Mouse (Mus musculus): ENCODE results near the gene Bsdc1. TPM values are rescaled to one million over a fixed set of nuclear protein-coding genes. Genes with fewer than 3 reads are reported as not detected.
A peak's percentile ranks its signal among the peaks of the same experiment; 100 is the strongest.
"Not testable (repeated sequence)": the region's sequence is repeated elsewhere in the genome, so short reads cannot be mapped to it uniquely, and the experiment has no call there.

Gene Bsdc1
- polyA plus RNA-seq, 1 experiment from 2014 or later, result 25.6 TPM

DNA sequence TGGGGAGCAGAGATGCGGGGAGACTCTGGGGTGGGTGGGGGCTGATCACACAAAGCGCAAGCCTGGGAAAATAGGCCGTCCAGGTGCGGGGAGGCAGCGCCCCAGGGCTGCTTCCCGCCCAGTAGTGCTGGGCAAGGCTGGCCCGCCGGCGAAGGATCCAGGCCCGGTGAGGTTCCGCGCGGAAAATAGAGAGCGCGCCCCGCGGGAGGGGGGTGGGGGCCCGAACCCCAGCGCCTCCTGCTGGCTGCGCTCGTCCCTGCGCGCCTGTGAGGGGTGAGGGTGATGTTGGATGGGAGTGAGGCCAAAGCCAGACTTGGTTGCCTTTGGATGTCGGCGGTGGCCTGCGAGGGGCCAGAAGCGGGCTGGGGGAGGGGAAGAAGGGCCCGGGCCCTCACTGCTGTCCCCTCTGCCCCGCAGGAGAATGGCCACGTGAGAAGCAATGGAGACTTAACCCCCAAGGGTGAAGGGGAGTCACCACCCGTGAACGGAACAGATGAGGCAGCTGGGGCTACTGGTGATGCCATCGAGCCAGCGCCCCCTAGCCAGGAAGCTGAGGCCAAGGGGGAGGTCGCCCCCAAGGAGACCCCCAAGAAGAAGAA is 53.0 kb downstream of the Bsdc1 start:
- Histone ChIP-seq H3K9me3 (replicated peaks) (no peaks in the 10 kb centered on the region), H3K27me3 (replicated peaks) (no peaks in the 10 kb centered on the region), H3K4me3 (peak overlapping the region; percentile 81), H3K4me2 (peak overlapping the region; percentile 83), H3K4me1 (replicated peaks) (peaks cover 34% of the 10 kb centered on the region), H3K36me3 (peaks cover 38% of the 10 kb centered on the region), H3K9ac (peak overlapping the region; percentile 99), H3K27ac (ENCODE audit: poor library complexity, severe bottlenecking) (peak overlapping the region; percentile 92)
- peak; percentile 57 for ATAC-seq (ENCODE audit: insufficient number of reproducible peaks, low FRiP score)
- WGBS, result 0% methylated on average over 35 of the region's 35 CpGs

DNA sequence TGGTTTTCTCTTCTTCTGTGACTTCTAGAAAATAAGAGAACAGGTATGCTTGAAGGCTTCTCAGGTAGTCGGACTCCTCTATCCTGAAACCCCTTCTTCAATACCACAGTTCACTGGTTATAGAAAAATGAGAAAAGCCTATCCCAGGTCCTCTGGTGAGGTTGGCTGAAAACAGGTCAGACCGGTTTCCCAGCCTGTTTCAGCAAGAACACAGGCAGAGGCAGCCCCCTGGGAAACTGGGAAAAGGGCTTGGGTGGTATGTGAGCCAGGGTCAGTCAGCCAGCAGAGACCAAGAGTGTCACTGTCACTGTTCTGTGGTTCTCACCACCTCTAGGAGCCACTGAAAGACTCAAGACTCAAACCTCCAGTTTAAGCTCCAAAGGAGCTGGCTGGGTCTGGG is 55.5 kb downstream of the Bsdc1 start:
- no peak overlapping the region for H3K4me2 ChIP-seq

DNA sequence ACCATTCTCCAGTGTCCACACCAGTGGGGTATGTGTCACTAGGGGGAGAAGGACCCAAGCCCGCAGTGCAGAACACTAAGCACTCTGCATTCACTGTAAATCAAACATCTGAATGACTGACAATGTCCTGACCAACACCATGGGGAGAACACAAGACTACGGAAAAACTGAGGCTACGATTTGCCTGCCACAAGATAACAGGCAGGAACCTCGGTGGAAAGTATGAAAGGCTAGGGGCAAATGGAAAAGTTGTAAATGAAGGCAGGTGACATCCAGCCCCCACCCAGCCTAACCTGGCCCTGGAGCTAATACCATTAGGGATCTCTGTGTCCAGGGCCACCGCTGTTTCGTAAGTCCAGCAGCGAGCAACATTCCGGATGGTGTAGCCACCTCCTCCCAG is 57.1 kb downstream of the Bsdc1 start:
- Histone ChIP-seq H3K9me3 (replicated peaks) (no peaks in the 10 kb centered on the region), H3K4me1 (replicated peaks) (peaks cover 14% of the 10 kb centered on the region), H3K27ac (ENCODE audit: poor library complexity, severe bottlenecking) (no peak overlapping the region), H3K4me3 (no peak overlapping the region), H3K27me3 (replicated peaks) (no peaks in the 10 kb centered on the region), H3K36me3 (peaks cover 78% of the 10 kb centered on the region), H3K9ac (no peak overlapping the region), H3K4me2 (no peak overlapping the region)
- ATAC-seq (ENCODE audit: insufficient number of reproducible peaks, low FRiP score), result no peak
- WGBS, result 78% methylated on average over 8 of the region's 8 CpGs

More for the DNA sequence above, 55.5 kb downstream of the Bsdc1 start:
- 49% methylated on average over 2 of the region's 2 CpGs for WGBS
- ATAC-seq (ENCODE audit: insufficient number of reproducible peaks, low FRiP score), result no peak
- Histone ChIP-seq H3K9ac (no peak overlapping the region), H3K36me3 (peaks cover 62% of the 10 kb centered on the region), H3K27ac (ENCODE audit: poor library complexity, severe bottlenecking) (no peak overlapping the region), H3K9me3 (replicated peaks) (no peaks in the 10 kb centered on the region), H3K4me1 (replicated peaks) (peaks cover 25% of the 10 kb centered on the region), H3K4me3 (no peak overlapping the region), H3K27me3 (replicated peaks) (no peaks in the 10 kb centered on the region)

DNA sequence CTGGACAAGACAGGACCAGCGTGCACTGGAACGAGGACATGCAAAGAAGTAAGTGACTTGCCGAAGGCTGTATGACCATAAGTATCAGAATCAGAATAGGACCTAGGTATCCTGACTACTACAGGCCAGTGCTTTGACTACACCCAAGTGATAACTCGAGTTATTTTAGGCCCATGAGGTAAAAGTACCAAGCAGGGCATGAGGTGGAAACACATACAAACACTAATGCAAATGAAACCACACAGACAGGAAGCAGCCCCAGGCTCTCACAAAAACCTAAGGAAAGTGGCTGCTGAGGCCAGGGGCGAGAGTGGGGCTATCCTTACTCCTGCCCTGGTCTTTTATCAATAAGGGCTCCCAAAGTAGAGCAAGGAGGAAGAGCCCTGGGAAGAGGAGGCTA is 64.0 kb downstream of the Bsdc1 start:
- peaks cover 90% of the 10 kb centered on the region for H3K36me3 ChIP-seq
- no peak overlapping the region for H3K4me2 ChIP-seq
- H3K27me3 ChIP-seq (replicated peaks), result no peaks in the 10 kb centered on the region
- no peak overlapping the region for H3K4me3 ChIP-seq
- peak overlapping the region; percentile 44 for H3K27ac ChIP-seq (ENCODE audit: poor library complexity, severe bottlenecking)
- ATAC-seq (ENCODE audit: insufficient number of reproducible peaks, low FRiP score), result no peak
- WGBS, result 82% methylated on average over 5 of the region's 5 CpGs
- H3K4me1 ChIP-seq (replicated peaks), result peaks cover 7% of the 10 kb centered on the region
- H3K9ac ChIP-seq, result no peak overlapping the region
- no peaks in the 10 kb centered on the region for H3K9me3 ChIP-seq (replicated peaks)

DNA sequence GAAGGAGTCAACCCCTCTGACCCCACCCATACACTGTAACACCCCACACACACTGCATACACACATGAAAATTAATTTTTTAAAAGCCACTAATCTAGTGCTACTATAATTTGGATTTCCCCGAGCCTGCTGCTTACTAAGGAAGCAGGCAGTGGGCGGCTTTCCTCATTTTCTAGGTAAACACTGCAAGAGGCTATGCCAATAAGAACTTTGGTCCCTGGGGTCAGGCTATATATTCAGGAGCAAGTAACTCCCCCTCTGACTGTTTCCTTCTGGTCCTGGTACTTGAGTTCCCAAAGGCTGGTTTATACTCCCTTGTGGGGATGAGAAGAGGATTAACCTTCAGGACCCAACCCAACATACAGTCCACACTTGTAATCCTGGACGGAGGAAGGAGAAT is 64.5 kb downstream of the Bsdc1 start:
- Histone ChIP-seq H3K4me3 (no peak overlapping the region), H3K27ac (ENCODE audit: poor library complexity, severe bottlenecking) (peak overlapping the region; percentile 44; the same call in 1 of the 2 replicates)
- 96% methylated on average over 3 of the region's 3 CpGs for WGBS

DNA sequence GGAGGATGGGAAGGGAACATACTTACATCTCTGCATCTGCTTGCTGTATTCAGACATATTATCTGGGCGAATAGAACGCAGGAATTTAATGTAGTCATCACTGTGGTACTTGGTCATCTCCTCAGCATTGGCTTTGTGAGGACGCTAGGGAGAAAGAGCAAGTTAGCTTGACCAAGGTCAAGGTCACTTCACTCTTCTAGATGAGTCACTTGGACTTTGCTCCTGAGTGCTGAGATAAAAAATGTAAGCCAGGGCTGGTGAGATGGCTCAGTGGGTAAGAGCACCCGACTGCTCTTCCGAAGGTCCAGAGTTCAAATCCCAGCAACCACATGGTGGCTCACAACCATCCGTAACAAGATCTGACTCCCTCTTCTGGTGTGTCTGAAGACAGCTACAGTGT is 67.5 kb downstream of the Bsdc1 start:
- WGBS, result 89% methylated on average over 6 of the region's 6 CpGs
- not testable (repeated sequence) for ATAC-seq (ENCODE audit: insufficient number of reproducible peaks, low FRiP score); H3K4me2 ChIP-seq; H3K27me3 ChIP-seq (replicated peaks); H3K9ac ChIP-seq; H3K9me3 ChIP-seq (replicated peaks); H3K4me3 ChIP-seq; H3K27ac ChIP-seq (ENCODE audit: poor library complexity, severe bottlenecking); H3K4me1 ChIP-seq (replicated peaks)
- H3K36me3 ChIP-seq, result peaks cover 88% of the 10 kb centered on the region

More for the DNA sequence above, 64.5 kb downstream of the Bsdc1 start:
- Histone ChIP-seq H3K36me3 (peaks cover 91% of the 10 kb centered on the region), H3K9me3 (replicated peaks) (no peaks in the 10 kb centered on the region), H3K9ac (no peak overlapping the region), H3K4me2 (no peak overlapping the region), H3K4me1 (replicated peaks) (peaks cover 7% of the 10 kb centered on the region), H3K27me3 (replicated peaks) (no peaks in the 10 kb centered on the region)
- no peak for ATAC-seq (ENCODE audit: insufficient number of reproducible peaks, low FRiP score)

Other genes with a start within 250 kb of the Bsdc1 start
- 1.2 and 1.6 TPM in 2 replicates for gene C77080, start 200.2 kb upstream of the Bsdc1 start, polyA plus RNA-seq (2016; fragmentation: Nextera tagmentation; extraction: Ambion mirVana)
- 1.1 and 1.3 TPM in 2 replicates for gene Sync, start 174.0 kb upstream of the Bsdc1 start, polyA plus RNA-seq (2016; fragmentation: Nextera tagmentation; extraction: Ambion mirVana)
- gene Rbbp4, start 126.2 kb upstream of the Bsdc1 start, polyA plus RNA-seq (2016; fragmentation: Nextera tagmentation; extraction: Ambion mirVana), result 342 TPM in 2 replicates
- 46.7 and 51.1 TPM in 2 replicates for gene Zbtb8os, start 125.9 kb upstream of the Bsdc1 start, polyA plus RNA-seq (2016; fragmentation: Nextera tagmentation; extraction: Ambion mirVana)
- 11.1 and 11.8 TPM in 2 replicates for gene Zbtb8a, start 83.5 kb upstream of the Bsdc1 start, polyA plus RNA-seq (2016; fragmentation: Nextera tagmentation; extraction: Ambion mirVana)
- gene Zbtb8b, start 20.7 kb upstream of the Bsdc1 start, polyA plus RNA-seq (2016; fragmentation: Nextera tagmentation; extraction: Ambion mirVana), result 5.7 and 5.9 TPM in 2 replicates
- gene Tssk3, start 29.4 kb downstream of the Bsdc1 start, polyA plus RNA-seq (2016; fragmentation: Nextera tagmentation; extraction: Ambion mirVana), result not detected in 2 replicates
- gene Fam229a, start 29.6 kb downstream of the Bsdc1 start, polyA plus RNA-seq (2016; fragmentation: Nextera tagmentation; extraction: Ambion mirVana), result 0.32 TPM in 1 of 2 replicates, not detected in the other
- 515 and 518 TPM in 2 replicates for gene Marcksl1, start 52.0 kb downstream of the Bsdc1 start, polyA plus RNA-seq (2016; fragmentation: Nextera tagmentation; extraction: Ambion mirVana)
- gene Hdac1, start 81.1 kb downstream of the Bsdc1 start, polyA plus RNA-seq (2016; fragmentation: Nextera tagmentation; extraction: Ambion mirVana), result 140 and 146 TPM in 2 replicates
- 3.5 and 4.1 TPM in 2 replicates for gene Lck, start 112.1 kb downstream of the Bsdc1 start, polyA plus RNA-seq (2016; fragmentation: Nextera tagmentation; extraction: Ambion mirVana)
- 4.3 and 4.7 TPM in 2 replicates for gene Fam167b, start 117.0 kb downstream of the Bsdc1 start, polyA plus RNA-seq (2016; fragmentation: Nextera tagmentation; extraction: Ambion mirVana)
- gene Eif3i, start 139.1 kb downstream of the Bsdc1 start, polyA plus RNA-seq (2016; fragmentation: Nextera tagmentation; extraction: Ambion mirVana), result 155 and 156 TPM in 2 replicates
- 139 and 153 TPM in 2 replicates for gene Tmem234, start 139.1 kb downstream of the Bsdc1 start, polyA plus RNA-seq (2016; fragmentation: Nextera tagmentation; extraction: Ambion mirVana)
- 0.82 and 1.4 TPM in 2 replicates for gene Dcdc2b, start 152.7 kb downstream of the Bsdc1 start, polyA plus RNA-seq (2016; fragmentation: Nextera tagmentation; extraction: Ambion mirVana)
- gene Iqcc, start 157.5 kb downstream of the Bsdc1 start, polyA plus RNA-seq (2016; fragmentation: Nextera tagmentation; extraction: Ambion mirVana), result 18.6 and 20.0 TPM in 2 replicates
- gene Ccdc28b, start 162.4 kb downstream of the Bsdc1 start, polyA plus RNA-seq (2016; fragmentation: Nextera tagmentation; extraction: Ambion mirVana), result 42.3 and 44.2 TPM in 2 replicates
- gene Txlna, start 179.5 kb downstream of the Bsdc1 start, polyA plus RNA-seq (2016; fragmentation: Nextera tagmentation; extraction: Ambion mirVana), result 58.8 and 59.4 TPM in 2 replicates
- gene Kpna6, start 211.2 kb downstream of the Bsdc1 start, polyA plus RNA-seq (2016; fragmentation: Nextera tagmentation; extraction: Ambion mirVana), result 16.8 and 17.0 TPM in 2 replicates
- gene Tmem39b, start 235.3 kb downstream of the Bsdc1 start, polyA plus RNA-seq (2016; fragmentation: Nextera tagmentation; extraction: Ambion mirVana), result 5.8 and 7.7 TPM in 2 replicates

Data from heart, embryonic 12.5 days (tissue).